Mouse (Mus musculus) ES-E14 (cell line): Measurements from ENCODE around the gene Prr15l.

Source experiments
- HCFC1 ChIP-seq: IDR thresholded peaks from 2 replicates; pipeline ENCODE4 v1.6.1; 2012; ENCODE audit warnings: low read length, inconsistent platforms, borderline replicate concordance; ENCODE audit not compliant: insufficient read depth
- ZC3H11A ChIP-seq: IDR thresholded peaks from 2 replicates; pipeline ENCODE4 v1.6.1; 2012; ENCODE audit warnings: low read depth, mild to moderate bottlenecking, inconsistent platforms, low read length, borderline replicate concordance

DNA sequence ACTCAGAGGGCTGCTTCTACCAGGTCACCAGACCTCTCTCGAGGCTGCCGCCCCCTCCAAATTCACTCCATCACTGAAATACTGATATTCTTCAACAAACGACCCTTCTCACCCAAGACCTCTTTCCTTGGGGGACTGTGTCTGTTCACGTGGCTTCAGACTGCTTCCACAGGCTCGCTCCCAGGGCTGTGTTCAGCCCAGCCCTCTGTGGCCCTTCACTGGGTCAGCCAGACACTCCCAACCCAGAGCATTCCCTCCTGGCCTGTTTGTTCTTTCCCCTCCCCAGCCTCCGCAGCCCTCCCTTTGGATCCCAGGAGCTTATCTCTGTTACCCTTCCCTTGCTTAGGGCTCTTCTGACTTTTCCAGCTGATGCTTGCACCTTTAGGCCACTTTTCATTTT lies 40.6 kb downstream of the Prr15l start:
- TF ChIP-seq ZC3H11A (no peak), HCFC1 (no peak)
